Mouse (Mus musculus) bone marrow macrophage, adult 2 months (primary cell): ENCODE data around the gene Krtcap2.

Experiments
- CTCF ChIP-seq: IDR thresholded peaks from 2 replicates; pipeline ENCODE4 v1.5.1; 2012; ENCODE audit warnings: low read depth, mild to moderate bottlenecking, low read length, moderate library complexity
- POLR2A ChIP-seq: IDR thresholded peaks from 2 replicates; pipeline ENCODE4 v1.6.1; 2012; ENCODE audit warnings: mild to moderate bottlenecking, low read depth, low read length, borderline replicate concordance

- TF ChIP-seq CTCF (no peak), POLR2A (no peak)
Observed at GRCm38 (mm10) chr3:89219546-89219945, 26.2 kb upstream of the Krtcap2 start.
